In the genomic region with DNA sequence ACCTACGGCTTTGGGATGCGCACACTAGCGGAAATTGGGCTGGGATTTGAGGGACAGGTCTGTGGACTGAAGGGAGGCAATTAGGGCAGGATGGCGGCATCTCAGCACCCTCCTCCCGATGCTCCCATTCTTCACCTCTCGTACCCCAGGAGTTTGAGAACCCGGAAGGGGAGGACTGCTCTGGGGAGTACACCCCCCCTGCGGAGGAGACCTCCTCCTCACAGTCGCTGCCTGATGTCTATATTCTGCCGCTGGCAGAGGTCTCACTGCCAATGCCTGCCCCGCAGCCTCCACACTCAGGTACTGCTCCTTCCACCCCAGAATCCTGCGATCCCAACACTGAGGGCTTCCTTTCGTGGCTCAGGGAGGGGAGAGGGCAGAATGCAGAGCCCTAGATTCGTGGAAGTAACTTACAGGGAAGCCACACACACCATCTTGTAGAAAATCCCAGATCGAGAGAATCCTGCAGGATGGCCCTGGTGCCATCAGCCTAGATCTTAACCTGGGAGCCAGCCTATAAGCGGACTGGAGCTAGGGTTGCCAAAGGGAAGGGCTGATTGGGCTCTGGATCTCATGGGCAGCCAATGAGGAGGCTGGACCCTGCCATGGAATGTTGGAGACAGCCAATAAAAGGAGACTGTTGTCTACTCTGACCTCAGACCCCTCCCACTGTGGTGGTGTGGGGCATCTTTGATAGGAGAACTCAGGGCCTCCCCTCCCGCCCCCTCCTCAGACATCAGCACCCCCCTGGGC, we compare ENCODE assay signal across 7 mouse cellular contexts. TPM values are rescaled to one million over a fixed set of nuclear protein-coding genes. Genes with fewer than 3 reads are reported as not detected.
DNase-seq lines count a peak whose midpoint lies in the region; ATAC-seq and TF ChIP-seq lines count a peak whose summit lies in the region.

No protein-coding gene starts in this region.

- H3K9me3 ChIP-seq in ES-Bruce4 (replicated peaks; ENCODE audit: control insufficient read depth, insufficient read depth, low read length, poor library complexity, severe bottlenecking) (no peaks in the 10 kb centered on the region), MEL (replicated peaks; ENCODE audit: insufficient read depth, low read length) (no peaks in the 10 kb centered on the region)
- H3K9me3 ChIP-seq in embryonic facial prominence, embryonic 12.5 days = no peaks in the 10 kb centered on the region
- no peaks in the 10 kb centered on the region for H3K9me3 ChIP-seq in midbrain, embryonic 15.5 days

- H3K4me2 ChIP-seq in embryonic facial prominence, embryonic 12.5 days (replicated peaks) = peak overlapping the region; percentile 95
- H3K4me2 ChIP-seq in midbrain, embryonic 15.5 days = peak overlapping the region; percentile 75

- H3K4me3 ChIP-seq in ES-Bruce4 (ENCODE audit: low read depth, low read length) = peak overlapping the region; percentile 69
- H3K4me3 ChIP-seq in MEL (ENCODE audit: control insufficient read depth in 1 of 2, insufficient read depth in 1 of 2, low read depth in 2 of 2, low read length in 2 of 2) = no peak overlapping the region
- peak overlapping the region; percentile 95 for H3K4me3 ChIP-seq in embryonic facial prominence, embryonic 12.5 days
- peak overlapping the region; percentile 96 for H3K4me3 ChIP-seq in midbrain, embryonic 15.5 days

- WGBS in embryonic facial prominence, embryonic 12.5 days = 6% methylated on average over 17 of the region's 17 CpGs
- WGBS in midbrain, embryonic 15.5 days = 12% methylated on average over 17 of the region's 17 CpGs

- TF ChIP-seq CTCF in ES-Bruce4 (IDR thresholded peaks at IDR 0.05; ENCODE audit: low read depth, low read length) (no peak), MEL (IDR thresholded peaks at IDR 0.05 in 2 of 3, conservative IDR thresholded peaks at IDR 0.05 in 1 of 3; ENCODE audit: control insufficient read depth in 1 of 3, insufficient read depth in 1 of 3, low read depth in 2 of 3, low read length in 3 of 3, poor library complexity in 1 of 3, severe bottlenecking in 1 of 3) (no peak)

- no peak overlapping the region for H3K27ac ChIP-seq in ES-Bruce4 (ENCODE audit: insufficient read depth, low read length)
- no peak overlapping the region for H3K27ac ChIP-seq in MEL (ENCODE audit: control insufficient read depth, low read depth, low read length)
- H3K27ac ChIP-seq in embryonic facial prominence, embryonic 12.5 days = peak overlapping the region; percentile 56
- peak overlapping the region; percentile 95 for H3K27ac ChIP-seq in midbrain, embryonic 15.5 days

- TF ChIP-seq EP300 in ES-Bruce4 (IDR thresholded peaks at IDR 0.05; ENCODE audit: insufficient read depth, low read depth, low read length) (no peak), MEL (IDR thresholded peaks at IDR 0.05; ENCODE audit: low read depth in 1 of 2, low read length in 2 of 2) (no peak)

- no peak for TF ChIP-seq RAD21 in MEL (IDR thresholded peaks at IDR 0.05; ENCODE audit: low read depth, low read length)

- H3K36me3 ChIP-seq in ES-Bruce4 (ENCODE audit: control insufficient read depth, insufficient read depth, low read length, poor library complexity, severe bottlenecking) (no peaks in the 10 kb centered on the region), MEL (ENCODE audit: control insufficient read depth in 1 of 2, insufficient read depth in 2 of 2, low read length in 2 of 2) (no peaks in the 10 kb centered on the region)
- H3K36me3 ChIP-seq in embryonic facial prominence, embryonic 12.5 days = peaks cover 47% of the 10 kb centered on the region
- peaks cover 38% of the 10 kb centered on the region for H3K36me3 ChIP-seq in midbrain, embryonic 15.5 days (replicated peaks)

- peaks cover 3% of the 10 kb centered on the region for H3K4me1 ChIP-seq in ES-Bruce4 (ENCODE audit: control insufficient read depth, insufficient read depth, low read length)
- no peaks in the 10 kb centered on the region for H3K4me1 ChIP-seq in MEL (ENCODE audit: control insufficient read depth in 1 of 2, insufficient read depth in 2 of 2, low read length in 2 of 2)
- peaks cover 24% of the 10 kb centered on the region for H3K4me1 ChIP-seq in embryonic facial prominence, embryonic 12.5 days
- peaks cover 35% of the 10 kb centered on the region for H3K4me1 ChIP-seq in midbrain, embryonic 15.5 days

- H3K27me3 ChIP-seq in ES-Bruce4 (ENCODE audit: control insufficient read depth, insufficient read depth, low read length, poor library complexity, severe bottlenecking) = no peaks in the 10 kb centered on the region
- H3K27me3 ChIP-seq in MEL (ENCODE audit: control insufficient read depth in 1 of 2, insufficient read depth in 2 of 2, low read length in 2 of 2) = peaks cover 0 to 1% of the 10 kb centered on the region in 2 experiments; a peak in 2 of 4 replicates
- 0 out of 2 replicates have a peak, but pooled peaks cover 5% of the 10 kb centered on the region for H3K27me3 ChIP-seq in embryonic facial prominence, embryonic 12.5 days
- H3K27me3 ChIP-seq in midbrain, embryonic 15.5 days (replicated peaks) = no peaks in the 10 kb centered on the region

- H3K79me2 ChIP-seq in MEL (ENCODE audit: control insufficient read depth, insufficient read depth, low read length, poor library complexity) = no peaks in the 10 kb centered on the region

- ATAC-seq in embryonic facial prominence, embryonic 12.5 days (ENCODE audit: insufficient number of reproducible peaks, insufficient read depth, low FRiP score, low TSS enrichment) = peak; percentile 30
- peak; percentile 7; the same call in 1 of the 2 replicates for ATAC-seq in midbrain, embryonic 15.5 days (replicated peaks)
- ATAC-seq in inflammation-experienced regulatory T-cells, adult 6 months = no peak

- no peak for TF ChIP-seq POLR2A in ES-Bruce4 (IDR thresholded peaks at IDR 0.05; ENCODE audit: insufficient read depth, low read length)
- TF ChIP-seq POLR2A in MEL (IDR thresholded peaks at IDR 0.05; ENCODE audit: control insufficient read depth in 1 of 2, insufficient read depth in 1 of 2, low read depth in 1 of 2, low read length in 2 of 2, poor library complexity in 1 of 2) = no peak

- DNase-seq in MEL (ENCODE audit: low read depth, low spot score) = peak; percentile 43
- peak; percentile 43 for DNase-seq in kidney, postnatal 14 days
- no peak for DNase-seq in thymus, postnatal 14 days

- H3K9ac ChIP-seq in ES-Bruce4 (ENCODE audit: low read depth, poor library complexity, severe bottlenecking) (peak overlapping the region; percentile 26), MEL (ENCODE audit: control insufficient read depth, low read depth, low read length, poor library complexity, severe bottlenecking) (no peak overlapping the region)
- H3K9ac ChIP-seq in embryonic facial prominence, embryonic 12.5 days = peak overlapping the region; percentile 76
- peak overlapping the region; percentile 84 for H3K9ac ChIP-seq in midbrain, embryonic 15.5 days

RNA-seq across cellular contexts. Expression of a gene that starts 2.4 kb away (rescaled TPM):
- 5.4 and 6.4 TPM in 2 replicates for polyA plus RNA-seq in ES-Bruce4 (2011; ENCODE audit: insufficient read depth, insufficient read length, low read depth, missing spikeins)
- total RNA-seq in MEL (2012; rRNA removed) = 0.08 and 0.16 TPM in 2 replicates
- under 1 TPM in 1 of 2 experiments, not detected in 1; 0.47 TPM for polyA plus RNA-seq in MEL (2012; ENCODE audit: insufficient read depth in 1 of 2, insufficient read length in 2 of 2, low read depth in 1 of 2, low replicate concordance in 2 of 2, missing spikeins in 1 of 2)
- 1.6 and 2.5 TPM in 2 replicates for polyA plus RNA-seq in embryonic facial prominence, embryonic 12.5 days (2016; fragmentation: Nextera tagmentation; extraction: Ambion mirVana)
- 8.3 and 9.7 TPM in 2 replicates for polyA plus RNA-seq in midbrain, embryonic 15.5 days (2015; fragmentation: Nextera tagmentation; extraction: Ambion mirVana)
- 1 to 10 TPM; 3.4 to 6.4 (median 3.8) TPM for polyA plus RNA-seq in inflammation-experienced regulatory T-cells, adult 6 months (2017; shearing (Covaris generic))

RNA-seq across cellular contexts. Expression of a gene that starts 3.3 kb away (rescaled TPM):
- 9.6 and 11.3 TPM in 2 replicates for polyA plus RNA-seq in ES-Bruce4 (2011; ENCODE audit: insufficient read depth, insufficient read length, low read depth, missing spikeins)
- total RNA-seq in MEL (2012; rRNA removed) = 0.03 and 0.04 TPM in 2 replicates
- under 1 TPM in 1 of 2 experiments, not detected in 1; 0.40 TPM for polyA plus RNA-seq in MEL (2012; ENCODE audit: insufficient read depth in 1 of 2, insufficient read length in 2 of 2, low read depth in 1 of 2, low replicate concordance in 2 of 2, missing spikeins in 1 of 2)
- 3.3 and 5.2 TPM in 2 replicates for polyA plus RNA-seq in embryonic facial prominence, embryonic 12.5 days (2016; fragmentation: Nextera tagmentation; extraction: Ambion mirVana)
- 29.8 and 34.8 TPM in 2 replicates for polyA plus RNA-seq in midbrain, embryonic 15.5 days (2015; fragmentation: Nextera tagmentation; extraction: Ambion mirVana)
- under 1 TPM in 1 of 3 experiments, not detected in 2; 0.58 TPM for polyA plus RNA-seq in inflammation-experienced regulatory T-cells, adult 6 months (2017; shearing (Covaris generic))

RNA-seq across cellular contexts. Expression of a gene that starts 27.5 kb away (rescaled TPM):
- 75.1 and 75.8 TPM in 2 replicates for polyA plus RNA-seq in ES-Bruce4 (2011; ENCODE audit: insufficient read depth, insufficient read length, low read depth, missing spikeins)
- total RNA-seq in MEL (2012; rRNA removed) = 42.6 and 52.9 TPM in 2 replicates
- polyA plus RNA-seq in MEL (2012; ENCODE audit: insufficient read depth in 1 of 2, insufficient read length in 2 of 2, low read depth in 1 of 2, low replicate concordance in 2 of 2, missing spikeins in 1 of 2) = 10 to 100 TPM in 1 of 2 experiments, not detected in 1; 92.2 TPM
- polyA plus RNA-seq in embryonic facial prominence, embryonic 12.5 days (2016; fragmentation: Nextera tagmentation; extraction: Ambion mirVana) = 173 and 176 TPM in 2 replicates
- polyA plus RNA-seq in midbrain, embryonic 15.5 days (2015; fragmentation: Nextera tagmentation; extraction: Ambion mirVana) = 329 and 334 TPM in 2 replicates
- 10 to 100 TPM; 11.9 to 19.8 (median 16.7) TPM for polyA plus RNA-seq in inflammation-experienced regulatory T-cells, adult 6 months (2017; shearing (Covaris generic))

RNA-seq across cellular contexts. Expression of a gene that starts 37.7 kb away (rescaled TPM):
- polyA plus RNA-seq in ES-Bruce4 (2011; ENCODE audit: insufficient read depth, insufficient read length, low read depth, missing spikeins) (0.75 TPM in 1 of 2 replicates, not detected in the other), MEL (2012; ENCODE audit: insufficient read depth in 1 of 2, insufficient read length in 2 of 2, low read depth in 1 of 2, low replicate concordance in 2 of 2, missing spikeins in 1 of 2) (1 to 10 TPM in 1 of 2 experiments, not detected in 1; 1.3 TPM)
- 0.39 and 0.46 TPM in 2 replicates for total RNA-seq in MEL (2012; rRNA removed)
- polyA plus RNA-seq in embryonic facial prominence, embryonic 12.5 days (2016; fragmentation: Nextera tagmentation; extraction: Ambion mirVana) = 2.4 and 2.5 TPM in 2 replicates
- 1.1 TPM in 2 replicates for polyA plus RNA-seq in midbrain, embryonic 15.5 days (2015; fragmentation: Nextera tagmentation; extraction: Ambion mirVana)
- not detected for polyA plus RNA-seq in inflammation-experienced regulatory T-cells, adult 6 months (2017; shearing (Covaris generic))

RNA-seq across cellular contexts. Expression of a gene that starts 43.9 kb away (rescaled TPM):
- 32.3 and 36.3 TPM in 2 replicates for polyA plus RNA-seq in ES-Bruce4 (2011; ENCODE audit: insufficient read depth, insufficient read length, low read depth, missing spikeins)
- 132 and 173 TPM in 2 replicates for total RNA-seq in MEL (2012; rRNA removed)
- polyA plus RNA-seq in MEL (2012; ENCODE audit: insufficient read depth in 1 of 2, insufficient read length in 2 of 2, low read depth in 1 of 2, low replicate concordance in 2 of 2, missing spikeins in 1 of 2) = 100 to 1,000 TPM in 1 of 2 experiments, 10 to 100 TPM in 1; 82.2 to 108 TPM
- polyA plus RNA-seq in embryonic facial prominence, embryonic 12.5 days (2016; fragmentation: Nextera tagmentation; extraction: Ambion mirVana) = 75.6 and 76.3 TPM in 2 replicates
- polyA plus RNA-seq in midbrain, embryonic 15.5 days (2015; fragmentation: Nextera tagmentation; extraction: Ambion mirVana) = 40.5 and 44.2 TPM in 2 replicates
- 10 to 100 TPM; 16.5 to 29.3 (median 27.2) TPM for polyA plus RNA-seq in inflammation-experienced regulatory T-cells, adult 6 months (2017; shearing (Covaris generic))

Comparison
In these comparisons a context has a peak if more than half of its experiments do, and no peak if none do; other contexts are left out.
1. H3K27ac ChIP-seq: peak in embryonic facial prominence, embryonic 12.5 days (single experiment) and midbrain, embryonic 15.5 days (single experiment); none in ES-Bruce4 (single experiment) and MEL (single experiment).
2. H3K4me3 ChIP-seq: peak in ES-Bruce4 (single experiment), embryonic facial prominence, embryonic 12.5 days (single experiment) and midbrain, embryonic 15.5 days (single experiment); none in MEL (0 of 2).